Mouse (Mus musculus): ENCODE measurements at regions not wholly inside any gene's neighbourhood (a gene's known extent, or its start where the extent isn't known, plus 50 kb on each side); places are given as distances from the start of the nearest gene placed in this dataset.

GRCm38 (mm10) chr8:90656436-90657090, 160.6 kb downstream of the Gm19935 start:
- H3K27me3 ChIP-seq (ENCODE audit: control insufficient read depth, insufficient read depth, low read depth, low read length): no peaks in the 10 kb centered on the region
- H3K9ac ChIP-seq (ENCODE audit: low read length): no peak overlapping the region
- peaks cover 6% of the 10 kb centered on the region; the same call in 1 of the 2 replicates for H3K4me1 ChIP-seq (replicated peaks; ENCODE audit: control insufficient read depth, insufficient read depth, low read length)
- no peak overlapping the region for H3K4me2 ChIP-seq (ENCODE audit: low read depth, low read length)
- ATAC-seq (ENCODE audit: low read depth): no peak
- no peak overlapping the region for H3K27ac ChIP-seq (ENCODE audit: low read length)
- H3K36me3 ChIP-seq (ENCODE audit: control insufficient read depth, insufficient read depth, low read length): no peaks in the 10 kb centered on the region
- WGBS: 74% methylated on average over 5 of the region's 5 CpGs
- H3K4me3 ChIP-seq (ENCODE audit: low read length): no peak overlapping the region
- H3K9me3 ChIP-seq (ENCODE audit: control insufficient read depth, low read length): no peaks in the 10 kb centered on the region; the same call in 1 of the 2 replicates

GRCm38 (mm10) chr8:90654786-90655185, 162.4 kb downstream of the Gm19935 start:
- no peak overlapping the region for H3K4me3 ChIP-seq (ENCODE audit: low read length)
- peaks cover 6% of the 10 kb centered on the region; the same call in 1 of the 2 replicates for H3K4me1 ChIP-seq (replicated peaks; ENCODE audit: control insufficient read depth, insufficient read depth, low read length)
- H3K27ac ChIP-seq (ENCODE audit: low read length): no peak overlapping the region
- no peak overlapping the region for H3K9ac ChIP-seq (ENCODE audit: low read length)
- ATAC-seq (ENCODE audit: low read depth): no peak
- no peak overlapping the region for H3K4me2 ChIP-seq (ENCODE audit: low read depth, low read length)
- no peaks in the 10 kb centered on the region; the same call in 1 of the 2 replicates for H3K9me3 ChIP-seq (ENCODE audit: control insufficient read depth, low read length)
- no peaks in the 10 kb centered on the region for H3K36me3 ChIP-seq (ENCODE audit: control insufficient read depth, insufficient read depth, low read length)
- no peaks in the 10 kb centered on the region for H3K27me3 ChIP-seq (ENCODE audit: control insufficient read depth, insufficient read depth, low read depth, low read length)
- 79% methylated on average over 2 of the region's 2 CpGs for WGBS

- no peak for ATAC-seq (ENCODE audit: low read depth)
- no peak overlapping the region for H3K4me3 ChIP-seq (ENCODE audit: low read length)
- H3K9ac ChIP-seq (ENCODE audit: low read length): no peak overlapping the region
- no peaks in the 10 kb centered on the region for H3K36me3 ChIP-seq (ENCODE audit: control insufficient read depth, insufficient read depth, low read length)
- no peaks in the 10 kb centered on the region for H3K27me3 ChIP-seq (ENCODE audit: control insufficient read depth, insufficient read depth, low read depth, low read length)
- 45% methylated on average over 6 of the region's 6 CpGs for WGBS
- H3K27ac ChIP-seq (ENCODE audit: low read length): no peak overlapping the region
- no peaks in the 10 kb centered on the region for H3K4me1 ChIP-seq (replicated peaks; ENCODE audit: control insufficient read depth, insufficient read depth, low read length)
- H3K9me3 ChIP-seq (ENCODE audit: control insufficient read depth, low read length): 0 out of 2 replicates have a peak, but pooled peaks cover 3% of the 10 kb centered on the region
- H3K4me2 ChIP-seq (ENCODE audit: low read depth, low read length): no peak overlapping the region
These were observed 174.8 kb downstream of the Gm19935 start for GRCm38 (mm10) chr8:90642392-90642791.

DNA sequence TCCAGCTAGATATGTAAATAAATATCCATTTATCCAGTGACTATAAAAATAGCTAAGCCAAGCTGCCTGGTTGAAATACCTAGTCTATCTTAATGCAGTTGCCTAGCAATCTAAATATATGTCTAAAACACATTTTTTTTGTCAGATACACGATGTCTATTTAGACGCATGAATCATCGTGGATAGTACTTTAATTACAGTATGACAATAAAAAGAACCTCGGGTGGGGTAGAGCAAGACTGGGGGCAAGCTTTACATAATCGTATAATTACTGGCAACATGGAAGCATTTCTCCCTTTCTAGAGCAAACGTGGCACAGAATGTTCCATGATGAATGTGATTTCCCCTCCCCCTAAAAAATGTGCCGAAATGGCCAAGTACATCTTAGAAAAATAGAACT, 180.4 kb downstream of the Gm19935 start:
- Histone ChIP-seq H3K4me1 (replicated peaks; ENCODE audit: control insufficient read depth, insufficient read depth, low read length) (no peaks in the 10 kb centered on the region), H3K9ac (ENCODE audit: low read length) (no peak overlapping the region), H3K27ac (ENCODE audit: low read length) (no peak overlapping the region), H3K27me3 (ENCODE audit: control insufficient read depth, insufficient read depth, low read depth, low read length) (no peaks in the 10 kb centered on the region), H3K9me3 (ENCODE audit: control insufficient read depth, low read length) (no peaks in the 10 kb centered on the region), H3K4me2 (ENCODE audit: low read depth, low read length) (no peak overlapping the region), H3K36me3 (ENCODE audit: control insufficient read depth, insufficient read depth, low read length) (no peaks in the 10 kb centered on the region), H3K4me3 (ENCODE audit: low read length) (no peak overlapping the region)
- WGBS: 47% methylated on average over 7 of the region's 7 CpGs
- peak; percentile 20; the same call in 1 of the 2 replicates for ATAC-seq (ENCODE audit: low read depth)

GRCm38 (mm10) chr8:90635766-90636492, 181.3 kb downstream of the Gm19935 start:
- Histone ChIP-seq H3K9ac (ENCODE audit: low read length) (no peak overlapping the region), H3K27ac (ENCODE audit: low read length) (no peak overlapping the region), H3K36me3 (ENCODE audit: control insufficient read depth, insufficient read depth, low read length) (no peaks in the 10 kb centered on the region), H3K9me3 (ENCODE audit: control insufficient read depth, low read length) (no peaks in the 10 kb centered on the region), H3K27me3 (ENCODE audit: control insufficient read depth, insufficient read depth, low read depth, low read length) (no peaks in the 10 kb centered on the region), H3K4me1 (replicated peaks; ENCODE audit: control insufficient read depth, insufficient read depth, low read length) (no peaks in the 10 kb centered on the region), H3K4me3 (ENCODE audit: low read length) (no peak overlapping the region), H3K4me2 (ENCODE audit: low read depth, low read length) (no peak overlapping the region)
- 39% methylated on average over 7 of the region's 7 CpGs for WGBS
- peak; percentile 97 for ATAC-seq (ENCODE audit: low read depth)

DNA sequence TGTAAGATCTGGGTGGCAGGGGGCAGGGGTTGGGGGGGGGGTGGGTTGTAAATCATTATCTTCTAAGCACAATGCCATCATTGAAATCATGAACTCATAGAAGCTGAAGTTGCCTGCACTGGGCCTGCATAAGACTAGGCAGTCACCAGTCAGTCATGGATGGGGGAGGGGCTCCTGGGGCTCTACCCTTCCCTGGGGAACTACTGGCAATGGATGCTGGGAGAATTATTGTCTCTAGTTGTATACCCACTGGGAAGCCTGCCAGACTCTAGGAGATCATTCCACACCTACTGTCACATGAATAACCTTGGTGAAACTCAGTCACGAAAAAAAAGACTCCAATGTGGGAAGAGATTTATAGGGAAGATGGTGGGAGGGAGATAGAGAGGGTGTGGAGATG, 186.4 kb downstream of the Gm19935 start:
- Histone ChIP-seq H3K9me3 (ENCODE audit: control insufficient read depth, low read length) (no peaks in the 10 kb centered on the region), H3K4me3 (ENCODE audit: low read length) (no peak overlapping the region), H3K27ac (ENCODE audit: low read length) (no peak overlapping the region), H3K36me3 (ENCODE audit: control insufficient read depth, insufficient read depth, low read length) (no peaks in the 10 kb centered on the region), H3K27me3 (ENCODE audit: control insufficient read depth, insufficient read depth, low read depth, low read length) (no peaks in the 10 kb centered on the region), H3K4me1 (replicated peaks; ENCODE audit: control insufficient read depth, insufficient read depth, low read length) (no peaks in the 10 kb centered on the region), H3K9ac (ENCODE audit: low read length) (no peak overlapping the region), H3K4me2 (ENCODE audit: low read depth, low read length) (no peak overlapping the region)
- WGBS: 61% methylated on average over 1 of the region's 1 CpGs
- ATAC-seq (ENCODE audit: low read depth): no peak

GRCm38 (mm10) chr8:90608410-90608809, 208.8 kb downstream of the Gm19935 start:
- no peaks in the 10 kb centered on the region for H3K27me3 ChIP-seq (ENCODE audit: control insufficient read depth, insufficient read depth, low read depth, low read length)
- no peaks in the 10 kb centered on the region for H3K9me3 ChIP-seq (ENCODE audit: control insufficient read depth, low read length)
- ATAC-seq (ENCODE audit: low read depth): no peak
- H3K9ac ChIP-seq (ENCODE audit: low read length): no peak overlapping the region
- no peak overlapping the region for H3K4me3 ChIP-seq (ENCODE audit: low read length)
- 67% methylated on average over 3 of the region's 3 CpGs for WGBS
- H3K36me3 ChIP-seq (ENCODE audit: control insufficient read depth, insufficient read depth, low read length): no peaks in the 10 kb centered on the region
- H3K4me1 ChIP-seq (replicated peaks; ENCODE audit: control insufficient read depth, insufficient read depth, low read length): no peaks in the 10 kb centered on the region
- no peak overlapping the region for H3K27ac ChIP-seq (ENCODE audit: low read length)
- H3K4me2 ChIP-seq (ENCODE audit: low read depth, low read length): no peak overlapping the region

DNA sequence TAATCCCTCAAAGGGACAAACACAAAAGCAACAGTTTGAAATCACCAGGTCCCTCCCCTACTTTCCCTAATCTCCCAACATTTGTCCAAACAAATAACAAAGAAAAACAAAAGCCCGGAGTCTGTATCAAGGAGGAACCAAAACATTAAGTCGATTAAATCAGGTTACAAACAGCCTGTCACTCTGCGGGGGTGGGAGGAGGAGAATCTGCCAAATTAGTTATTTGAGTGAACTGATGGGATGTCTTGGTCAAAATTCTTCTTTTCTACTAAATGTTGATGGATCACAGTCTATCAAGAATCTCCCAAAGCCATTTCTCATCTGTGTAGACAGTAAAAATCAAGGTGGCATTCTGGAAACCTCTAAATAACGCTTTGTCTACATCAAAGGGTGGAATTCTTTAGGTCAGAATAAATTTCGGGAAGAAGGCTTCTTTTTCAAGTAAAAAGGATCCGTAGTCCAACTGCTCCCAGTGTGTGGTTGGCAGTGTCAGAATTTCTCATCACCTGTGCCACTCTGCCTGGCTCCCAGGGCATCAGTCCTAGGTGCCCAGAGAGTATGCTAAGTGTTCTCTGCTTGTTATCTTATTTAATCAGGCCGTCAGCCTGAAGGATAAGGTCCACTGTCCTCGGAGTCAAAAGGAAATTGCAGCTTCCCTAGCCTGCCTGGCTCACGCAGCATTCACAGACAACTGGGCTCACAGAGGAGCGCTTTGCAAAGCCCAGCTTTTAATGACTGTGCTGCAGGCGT, 216.1 kb downstream of the Gm19935 start:
- no peaks in the 10 kb centered on the region for H3K27me3 ChIP-seq (ENCODE audit: control insufficient read depth, insufficient read depth, low read depth, low read length)
- WGBS: 18% methylated on average over 11 of the region's 11 CpGs
- no peaks in the 10 kb centered on the region for H3K36me3 ChIP-seq (ENCODE audit: control insufficient read depth, insufficient read depth, low read length)
- ATAC-seq (ENCODE audit: low read depth): no peak
- no peak overlapping the region for H3K9ac ChIP-seq (ENCODE audit: low read length)
- H3K9me3 ChIP-seq (ENCODE audit: control insufficient read depth, low read length): no peaks in the 10 kb centered on the region
- no peak overlapping the region for H3K4me2 ChIP-seq (ENCODE audit: low read depth, low read length)
- no peak overlapping the region for H3K27ac ChIP-seq (ENCODE audit: low read length)
- no peaks in the 10 kb centered on the region for H3K4me1 ChIP-seq (replicated peaks; ENCODE audit: control insufficient read depth, insufficient read depth, low read length)
- no peak overlapping the region for H3K4me3 ChIP-seq (ENCODE audit: low read length)

DNA sequence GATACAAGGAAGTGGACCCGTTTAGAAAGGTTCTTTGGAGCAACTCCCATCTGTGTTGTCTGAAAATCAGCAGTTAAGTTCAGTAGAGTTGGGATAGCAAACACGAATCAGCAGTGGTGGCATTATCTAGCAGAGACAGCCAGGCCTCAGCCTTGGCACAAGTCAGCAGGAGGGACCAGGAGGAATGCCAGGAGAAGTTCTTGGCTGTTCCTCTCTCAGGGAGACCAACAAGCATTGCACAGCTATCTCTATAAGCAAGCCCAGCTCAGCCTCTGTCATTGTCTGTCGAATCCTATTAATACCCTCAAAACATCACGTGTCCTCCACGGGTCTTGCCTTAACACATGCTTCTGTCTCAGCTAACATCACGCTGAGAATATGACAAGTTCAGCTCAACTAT, 219.8 kb downstream of the Gm19935 start:
- Histone ChIP-seq H3K4me3 (ENCODE audit: low read length) (no peak overlapping the region), H3K27ac (ENCODE audit: low read length) (no peak overlapping the region), H3K27me3 (ENCODE audit: control insufficient read depth, insufficient read depth, low read depth, low read length) (no peaks in the 10 kb centered on the region), H3K4me1 (replicated peaks; ENCODE audit: control insufficient read depth, insufficient read depth, low read length) (no peaks in the 10 kb centered on the region), H3K4me2 (ENCODE audit: low read depth, low read length) (no peak overlapping the region), H3K9ac (ENCODE audit: low read length) (no peak overlapping the region), H3K36me3 (ENCODE audit: control insufficient read depth, insufficient read depth, low read length) (no peaks in the 10 kb centered on the region), H3K9me3 (ENCODE audit: control insufficient read depth, low read length) (no peaks in the 10 kb centered on the region)
- 77% methylated on average over 6 of the region's 6 CpGs for WGBS
- ATAC-seq (ENCODE audit: low read depth): no peak

Measured in lung, embryonic 16.5 days (tissue).